Mouse (Mus musculus) kidney, postnatal 0 days (tissue): ENCODE data around the gene Lpgat1. TPM values are rescaled to one million over a fixed set of nuclear protein-coding genes. Genes with fewer than 3 reads are reported as not detected.

Source experiments
- ATAC-seq: fragments of 200-750 bp; cut with Nextera tagmentation; replicated peaks from 2 replicates; pipeline ENCODE4 v1.8.0; 2017; ENCODE audit warnings: low read depth, moderate number of reproducible peaks, moderate TSS enrichment, moderate library complexity; ENCODE audit not compliant: low FRiP score
- DNase-seq: peaks from one replicate; pipeline ENCODE4 v3.0.0-alpha.2; 2016; ENCODE audit warnings: low spot score
- H3K27ac ChIP-seq: fragments of 300-500 bp; sonication (generic); 2 replicates; pipeline ENCODE4 v1.5.1; 2014; ENCODE audit warnings: mild to moderate bottlenecking
- H3K27me3 ChIP-seq: fragments of 300-500 bp; sonication (generic); 2 replicates; pipeline ENCODE4 v1.6.1; 2014; ENCODE audit warnings: low read length, mixed read lengths; ENCODE audit not compliant: insufficient read depth
- H3K36me3 ChIP-seq: fragments of 300-500 bp; sonication (generic); 2 replicates; pipeline ENCODE4 v1.6.1; 2014; ENCODE audit warnings: low read length, mixed read lengths; ENCODE audit not compliant: insufficient read depth
- H3K4me1 ChIP-seq: fragments of 300-500 bp; sonication (generic); replicated peaks from 2 replicates; pipeline ENCODE4 v1.6.1; 2014; ENCODE audit warnings: antibody characterized with exemption, low read length, mixed read lengths; ENCODE audit not compliant: insufficient read depth
- H3K4me2 ChIP-seq: fragments of 300-500 bp; sonication (generic); 2 replicates; pipeline ENCODE4 v1.6.1; 2014; ENCODE audit warnings: mild to moderate bottlenecking, low read length, moderate library complexity, mixed read lengths
- H3K4me3 ChIP-seq: fragments of 300-500 bp; sonication (generic); replicated peaks from 2 replicates; pipeline ENCODE4 v1.5.1; 2014; ENCODE audit warnings: low read depth, low read length
- H3K9ac ChIP-seq: fragments of 300-500 bp; sonication (generic); 2 replicates; pipeline ENCODE4 v1.6.1; 2014; ENCODE audit warnings: low read depth, low read length
- H3K9me3 ChIP-seq: fragments of 300-500 bp; sonication (generic); replicated peaks from 2 replicates; pipeline ENCODE4 v1.6.1; 2016; ENCODE audit warnings: low read length, inconsistent platforms, mixed read lengths
- CTCF ChIP-seq: IDR thresholded peaks from 2 replicates; pipeline ENCODE4 v1.5.1; 2016; ENCODE audit warnings: antibody characterized with exemption, low read depth, mild to moderate bottlenecking, moderate library complexity
- WGBS: fragments of 180-500 bp; shearing (Covaris S2); extraction: QIAGEN DNeasy Blood & Tissue Kit; methylation state at CpG from one replicate; pipeline ENCODE4 v1.1.7; 2014; 5-methylcytosine and 5-hydroxymethylcytosine counted together
- polyA plus RNA-seq: library from polyadenylated mRNA; unstranded; fragments of >200 nt; fragmentation: Nextera tagmentation; extraction: Ambion mirVana; gene quantifications from 2 replicates; pipeline ENCODE4 v1.2.1, GENCODE M21; 2015

Gene Lpgat1
- polyA plus RNA-seq, 1 experiment from 2014 or later: 37.1 TPM

DNA sequence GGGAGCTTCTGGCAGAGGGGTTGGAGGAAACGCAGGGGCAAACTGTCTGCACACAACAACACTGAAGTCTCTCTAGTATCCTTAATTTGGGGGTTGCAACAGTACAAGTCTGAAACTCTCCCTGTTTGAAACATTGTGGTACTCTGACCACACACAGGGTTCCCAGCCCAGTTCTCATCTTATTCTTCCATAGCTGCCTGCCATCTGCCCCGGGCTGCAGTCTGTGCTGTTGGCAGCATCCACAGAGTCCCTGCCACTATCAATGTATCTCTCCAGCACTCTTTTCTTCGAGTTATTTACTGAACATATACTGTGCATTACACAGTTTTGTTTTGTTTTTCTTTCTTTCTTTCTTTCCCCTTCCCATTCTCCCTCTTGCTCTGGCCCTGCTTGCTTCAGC is 99.0 kb downstream of the Lpgat1 start:
- Histone ChIP-seq H3K27me3 (no peaks in the 10 kb centered on the region), H3K4me3 (no peak overlapping the region), H3K4me1 (no peaks in the 10 kb centered on the region), H3K36me3 (no peaks in the 10 kb centered on the region), H3K27ac (no peak overlapping the region), H3K9ac (no peak overlapping the region), H3K4me2 (no peak overlapping the region), H3K9me3 (no peaks in the 10 kb centered on the region)
- no peak for TF ChIP-seq CTCF
- 83% methylated on average over 3 of the region's 3 CpGs for WGBS
- DNase-seq: no peak
- ATAC-seq: no peak

DNA sequence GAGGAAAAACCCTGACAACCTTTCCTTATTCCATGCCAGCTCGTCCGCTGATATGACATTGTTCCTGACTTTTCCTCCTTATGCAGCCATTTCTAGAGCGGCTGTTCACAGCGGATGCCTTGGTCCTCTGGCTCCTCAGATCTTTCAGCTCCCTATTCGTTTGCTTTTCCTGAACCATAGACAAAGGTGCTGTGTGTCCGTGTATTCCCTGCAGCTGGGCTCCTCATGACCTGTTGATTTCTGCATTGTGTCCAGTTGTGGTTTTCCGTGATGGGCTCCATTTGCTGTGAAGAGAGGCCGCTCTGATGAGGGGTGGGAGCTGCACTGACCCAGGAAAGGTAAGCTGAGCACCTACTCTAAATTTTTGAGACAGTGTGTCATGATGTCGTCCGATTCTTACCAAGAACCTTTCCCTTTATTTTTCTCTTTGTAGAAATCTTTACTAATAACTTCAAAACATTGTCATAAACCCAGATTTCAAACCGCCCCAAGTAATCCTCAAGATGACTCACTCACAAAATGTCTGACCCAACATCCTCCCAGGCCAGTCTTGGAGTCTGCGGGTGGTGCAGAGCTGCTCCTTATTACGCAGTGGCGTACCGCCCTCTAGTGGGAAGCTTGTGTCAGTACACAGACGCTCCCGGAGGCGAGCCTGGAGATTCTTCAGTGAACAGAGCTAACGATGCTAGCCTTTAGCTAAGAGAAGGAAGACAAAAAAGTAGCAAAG is 99.9 kb downstream of the Lpgat1 start:
- WGBS: 37% methylated on average over 19 of the region's 19 CpGs
- no peaks in the 10 kb centered on the region for H3K9me3 ChIP-seq
- H3K36me3 ChIP-seq: no peaks in the 10 kb centered on the region
- ATAC-seq (peak; percentile 59), DNase-seq (peak; percentile 96)
- H3K9ac ChIP-seq: no peak overlapping the region
- peak; percentile 97 for TF ChIP-seq CTCF
- H3K27ac ChIP-seq: no peak overlapping the region
- 0 out of 2 replicates have a peak overlapping the region, but pooled peaks have one; percentile 16 for H3K4me2 ChIP-seq
- no peak overlapping the region for H3K4me3 ChIP-seq
- no peaks in the 10 kb centered on the region for H3K27me3 ChIP-seq
- no peaks in the 10 kb centered on the region for H3K4me1 ChIP-seq

GRCm38 (mm10) chr1:191818145-191818631 is 100.6 kb downstream of the Lpgat1 start:
- Histone ChIP-seq H3K27me3 (no peaks in the 10 kb centered on the region), H3K4me1 (no peaks in the 10 kb centered on the region), H3K9ac (no peak overlapping the region), H3K9me3 (no peaks in the 10 kb centered on the region), H3K27ac (no peak overlapping the region), H3K4me3 (no peak overlapping the region), H3K4me2 (0 out of 2 replicates have a peak overlapping the region, but pooled peaks have one; percentile 16), H3K36me3 (no peaks in the 10 kb centered on the region)
- no peak for TF ChIP-seq CTCF
- 24% methylated on average over 6 of the region's 6 CpGs for WGBS
- DNase-seq (no peak), ATAC-seq (0 out of 2 replicates have a peak, but pooled peaks have one; percentile 4)

DNA sequence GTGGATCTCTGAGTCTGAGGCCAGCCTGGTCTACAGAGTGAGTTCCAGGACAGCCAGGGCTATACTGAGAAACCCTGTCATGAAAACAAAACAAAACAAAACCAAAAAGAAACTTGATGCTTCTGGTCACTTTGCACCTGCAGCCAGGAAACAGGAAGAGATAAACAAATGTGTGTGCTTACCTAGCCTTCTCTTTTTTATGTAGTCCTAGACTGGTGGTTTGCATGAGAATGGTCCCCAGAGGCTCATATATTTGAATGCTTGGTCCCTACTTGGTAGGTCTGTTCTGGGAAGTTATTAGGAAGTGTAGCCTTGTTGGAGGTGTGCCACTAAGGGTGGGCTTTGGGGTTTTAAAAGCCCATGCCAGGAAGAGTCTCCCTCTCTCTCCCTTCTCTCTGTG is 101.4 kb downstream of the Lpgat1 start:
- no peak for DNase-seq
- no peak for TF ChIP-seq CTCF
- ATAC-seq: no peak
- no peak overlapping the region for H3K27ac ChIP-seq
- H3K4me2 ChIP-seq: no peak overlapping the region
- no peaks in the 10 kb centered on the region for H3K27me3 ChIP-seq
- H3K9me3 ChIP-seq: no peaks in the 10 kb centered on the region
- H3K36me3 ChIP-seq: no peaks in the 10 kb centered on the region
- H3K4me3 ChIP-seq: no peak overlapping the region
- no peak overlapping the region for H3K9ac ChIP-seq
- H3K4me1 ChIP-seq: no peaks in the 10 kb centered on the region

- no peak for TF ChIP-seq CTCF
- H3K4me1 ChIP-seq: no peaks in the 10 kb centered on the region
- peak overlapping the region; percentile 96 for H3K4me2 ChIP-seq
- no peak overlapping the region for H3K27ac ChIP-seq
- peak overlapping the region; percentile 77 for H3K4me3 ChIP-seq
- ATAC-seq (no peak), DNase-seq (no peak)
- H3K36me3 ChIP-seq: peaks cover 13% of the 10 kb centered on the region; the same call in 1 of the 2 replicates
- H3K9me3 ChIP-seq: no peaks in the 10 kb centered on the region
- peak overlapping the region; percentile 46 for H3K9ac ChIP-seq
- H3K27me3 ChIP-seq: no peaks in the 10 kb centered on the region
- WGBS: 4% methylated on average over 15 of the region's 15 CpGs
These were observed 103.3 kb downstream of the Lpgat1 start for GRCm38 (mm10) chr1:191820951-191821325.

DNA sequence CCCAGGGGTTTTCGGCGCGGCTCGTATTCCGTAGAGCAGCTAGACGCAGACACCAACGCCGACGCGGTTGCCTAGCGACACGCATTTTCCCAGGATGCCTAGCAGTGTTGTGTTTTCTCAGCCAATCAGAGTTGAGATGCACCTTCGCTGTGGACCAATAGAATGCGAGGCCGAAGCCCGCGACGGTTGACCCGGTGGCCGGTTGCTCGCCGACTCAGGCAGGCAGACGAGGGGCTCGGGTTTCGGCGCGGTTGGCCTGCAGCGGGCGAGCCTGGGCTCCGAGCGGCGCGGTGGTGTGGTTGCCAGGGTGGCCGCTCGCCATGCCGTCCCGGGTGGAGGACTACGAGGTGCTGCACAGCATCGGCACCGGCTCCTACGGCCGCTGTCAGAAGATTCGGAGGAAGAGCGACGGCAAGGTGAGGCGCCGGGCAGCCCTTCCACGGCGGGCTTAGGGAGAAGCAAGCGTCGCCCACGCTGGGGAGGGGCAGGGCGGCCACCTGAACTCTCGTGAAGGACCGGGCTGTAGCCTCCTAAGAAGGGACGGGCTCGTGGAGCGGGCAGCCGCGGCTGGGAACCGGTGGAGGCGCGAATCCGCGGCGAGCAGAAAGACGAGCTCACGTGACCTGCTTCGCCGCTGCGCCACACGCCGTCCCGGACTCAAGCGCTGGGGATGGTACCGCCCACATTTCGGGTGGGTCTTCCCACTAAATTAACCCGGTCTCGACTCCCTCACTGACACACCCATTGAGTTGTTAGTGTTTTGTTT is 103.9 kb downstream of the Lpgat1 start, which contains the start of gene Nek2:
Nek2 (plus strand) TSS at position 119 of the 766 bp plus-strand sequence.
- no peak for TF ChIP-seq CTCF
- WGBS: under 1% methylated on average over 76 of the region's 79 CpGs
- H3K9me3 ChIP-seq: no peaks in the 10 kb centered on the region
- H3K4me3 ChIP-seq: peak within 1 kb of the TSS; percentile 77
- H3K4me2 ChIP-seq: peak within 1 kb of the TSS; percentile 96
- H3K4me1 ChIP-seq: no peaks in the 10 kb centered on the region
- DNase-seq (peak; percentile 99), ATAC-seq (peak; percentile 92)
- H3K36me3 ChIP-seq: peaks cover 16% of the 10 kb centered on the region; the same call in 1 of the 2 replicates
- H3K27me3 ChIP-seq: no peaks in the 10 kb centered on the region
- H3K27ac ChIP-seq: peak within 1 kb of the TSS; percentile 81
- H3K9ac ChIP-seq: peak within 1 kb of the TSS; percentile 74
